Mouse (Mus musculus) heart, embryonic 15.5 days (tissue): Measurements from ENCODE around the gene Gm42372. TPM values are rescaled to one million over a fixed set of nuclear protein-coding genes. Genes with fewer than 3 reads are reported as not detected.

Source experiments
- ATAC-seq: fragments of 200-750 bp; cut with Nextera tagmentation; replicated peaks from 2 replicates; pipeline ENCODE4 v1.8.0; 2017; ENCODE audit warnings: low read depth, moderate TSS enrichment; ENCODE audit not compliant: insufficient number of reproducible peaks, insufficient read depth, low FRiP score
- H3K27ac ChIP-seq: fragments of 300-500 bp; sonication (generic); 2 replicates; pipeline ENCODE4 v1.5.1; 2015; ENCODE audit warnings: mild to moderate bottlenecking, inconsistent platforms
- H3K27me3 ChIP-seq: fragments of 300-500 bp; sonication (generic); 2 replicates; pipeline ENCODE4 v1.6.1; 2015; ENCODE audit warnings: inconsistent platforms
- H3K36me3 ChIP-seq: fragments of 300-500 bp; sonication (generic); 2 replicates; pipeline ENCODE4 v1.6.1; 2015; ENCODE audit warnings: mild to moderate bottlenecking, inconsistent platforms
- H3K4me1 ChIP-seq: fragments of 300-500 bp; sonication (generic); replicated peaks from 2 replicates; pipeline ENCODE4 v1.6.1; 2015; ENCODE audit warnings: inconsistent platforms
- H3K4me2 ChIP-seq: fragments of 300-500 bp; sonication (generic); 2 replicates; pipeline ENCODE4 v1.6.1; 2015; ENCODE audit warnings: inconsistent platforms, mild to moderate bottlenecking, moderate library complexity
- H3K4me3 ChIP-seq: fragments of 300-500 bp; sonication (generic); 2 replicates; pipeline ENCODE4 v1.5.1; 2015; ENCODE audit warnings: mild to moderate bottlenecking, inconsistent platforms
- H3K9ac ChIP-seq: fragments of 300-500 bp; sonication (generic); 2 replicates; pipeline ENCODE4 v1.6.1; 2015; ENCODE audit warnings: mild to moderate bottlenecking, inconsistent platforms
- H3K9me3 ChIP-seq: fragments of 300-500 bp; sonication (generic); replicated peaks from 2 replicates; pipeline ENCODE4 v1.6.1; 2016; ENCODE audit warnings: inconsistent platforms
- WGBS: fragments of 180-500 bp; shearing (Covaris S2); methylation state at CpG from one replicate; pipeline ENCODE4 v1.1.7; 2015; ENCODE audit warnings: mixed read lengths; 5-methylcytosine and 5-hydroxymethylcytosine counted together
- polyA plus RNA-seq: library from polyadenylated mRNA; unstranded; fragments of >200 nt; fragmentation: Nextera tagmentation; extraction: Ambion mirVana; gene quantifications from 2 replicates; pipeline ENCODE4 v1.2.1, GENCODE M21; 2015

The Gm42372 gene
- polyA plus RNA-seq, 1 experiment from 2014 or later = 0.05 TPM

- Histone ChIP-seq H3K36me3 (peaks cover 16% of the 10 kb centered on the region), H3K4me3 (peak overlapping the region; percentile 67), H3K27ac (peak overlapping the region; percentile 92), H3K27me3 (no peaks in the 10 kb centered on the region), H3K9me3 (no peaks in the 10 kb centered on the region), H3K4me2 (peak overlapping the region; percentile 83), H3K9ac (peak overlapping the region; percentile 82), H3K4me1 (peaks cover 74% of the 10 kb centered on the region)
- ATAC-seq = peak; percentile 93
- under 1% methylated on average over 27 of the region's 27 CpGs for WGBS
Observed at GRCm38 (mm10) chr7:16993651-16994399, 10.9 kb downstream of the Gm42372 start.

GRCm38 (mm10) chr7:16994400-16994799 is 11.5 kb downstream of the Gm42372 start:
- peak overlapping the region; percentile 83 for H3K4me2 ChIP-seq
- H3K9ac ChIP-seq = peak overlapping the region; percentile 82
- no peak for ATAC-seq
- peak overlapping the region; percentile 92 for H3K27ac ChIP-seq
- peaks cover 19% of the 10 kb centered on the region for H3K36me3 ChIP-seq
- whole genome bisulfite sequencing = 3% methylated on average over 20 of the region's 20 CpGs
- peak overlapping the region; percentile 67 for H3K4me3 ChIP-seq
- no peaks in the 10 kb centered on the region for H3K9me3 ChIP-seq
- H3K4me1 ChIP-seq = peaks cover 78% of the 10 kb centered on the region
- no peaks in the 10 kb centered on the region for H3K27me3 ChIP-seq

GRCm38 (mm10) chr7:16995345-16995744 is 12.5 kb downstream of the Gm42372 start:
- peak overlapping the region; percentile 92 for H3K27ac ChIP-seq
- no peak for ATAC-seq
- H3K9ac ChIP-seq = peak overlapping the region; percentile 82
- H3K4me1 ChIP-seq = peaks cover 72% of the 10 kb centered on the region
- WGBS = 74% methylated on average over 4 of the region's 4 CpGs
- H3K9me3 ChIP-seq = no peaks in the 10 kb centered on the region
- H3K4me3 ChIP-seq = peak overlapping the region; percentile 67
- peak overlapping the region; percentile 83 for H3K4me2 ChIP-seq
- no peaks in the 10 kb centered on the region for H3K27me3 ChIP-seq
- peaks cover 23% of the 10 kb centered on the region for H3K36me3 ChIP-seq

GRCm38 (mm10) chr7:16999233-16999632 is 16.3 kb downstream of the Gm42372 start:
- 48% methylated on average over 4 of the region's 4 CpGs for WGBS
- Histone ChIP-seq H3K9me3 (no peaks in the 10 kb centered on the region), H3K4me2 (no peak overlapping the region), H3K4me1 (peaks cover 53% of the 10 kb centered on the region), H3K4me3 (no peak overlapping the region), H3K9ac (no peak overlapping the region), H3K36me3 (peaks cover 39% of the 10 kb centered on the region), H3K27ac (peak overlapping the region; percentile 66), H3K27me3 (no peaks in the 10 kb centered on the region)
- 0 out of 2 replicates have a peak, but pooled peaks have one; percentile 4 for ATAC-seq

GRCm38 (mm10) chr7:16999650-17000049 is 16.8 kb downstream of the Gm42372 start:
- Histone ChIP-seq H3K4me2 (no peak overlapping the region), H3K4me1 (peaks cover 52% of the 10 kb centered on the region), H3K27me3 (no peaks in the 10 kb centered on the region), H3K4me3 (no peak overlapping the region), H3K9me3 (no peaks in the 10 kb centered on the region), H3K27ac (peak overlapping the region; percentile 66), H3K9ac (no peak overlapping the region), H3K36me3 (peaks cover 43% of the 10 kb centered on the region)
- 28% methylated on average over 4 of the region's 4 CpGs for WGBS
- no peak for ATAC-seq

- WGBS = 9% methylated on average over 7 of the region's 7 CpGs
- H3K9ac ChIP-seq = no peak overlapping the region
- H3K4me1 ChIP-seq = peaks cover 23% of the 10 kb centered on the region
- peaks cover 66% of the 10 kb centered on the region for H3K36me3 ChIP-seq
- H3K27me3 ChIP-seq = no peaks in the 10 kb centered on the region
- H3K4me3 ChIP-seq = no peak overlapping the region
- ATAC-seq = peak; percentile 43; the same call in 1 of the 2 replicates
- H3K27ac ChIP-seq = peak overlapping the region; percentile 22; the same call in 1 of the 2 replicates
- H3K4me2 ChIP-seq = no peak overlapping the region
- no peaks in the 10 kb centered on the region for H3K9me3 ChIP-seq
Observed at GRCm38 (mm10) chr7:17002375-17003195, 19.7 kb downstream of the Gm42372 start.

GRCm38 (mm10) chr7:17003230-17003960 is 20.5 kb downstream of the Gm42372 start:
- WGBS = 79% methylated on average over 7 of the region's 7 CpGs
- Histone ChIP-seq H3K36me3 (peaks cover 65% of the 10 kb centered on the region), H3K9me3 (no peaks in the 10 kb centered on the region), H3K27me3 (no peaks in the 10 kb centered on the region), H3K4me1 (peaks cover 15% of the 10 kb centered on the region), H3K9ac (no peak overlapping the region), H3K4me2 (no peak overlapping the region), H3K4me3 (no peak overlapping the region), H3K27ac (peak overlapping the region; percentile 22; the same call in 1 of the 2 replicates)
- no peak for ATAC-seq

- no peak overlapping the region for H3K4me3 ChIP-seq
- WGBS = 81% methylated on average over 7 of the region's 7 CpGs
- H3K27me3 ChIP-seq = no peaks in the 10 kb centered on the region
- no peak overlapping the region for H3K27ac ChIP-seq
- no peak for ATAC-seq
- peaks cover 6% of the 10 kb centered on the region; the same call in 1 of the 2 replicates for H3K4me1 ChIP-seq
- H3K4me2 ChIP-seq = no peak overlapping the region
- H3K9me3 ChIP-seq = no peaks in the 10 kb centered on the region
- no peak overlapping the region for H3K9ac ChIP-seq
- peaks cover 68% of the 10 kb centered on the region for H3K36me3 ChIP-seq
Observed at GRCm38 (mm10) chr7:17004716-17005115, 21.8 kb downstream of the Gm42372 start.

GRCm38 (mm10) chr7:17007300-17007699 is 24.4 kb downstream of the Gm42372 start:
- Histone ChIP-seq H3K4me2 (no peak overlapping the region), H3K9me3 (no peaks in the 10 kb centered on the region), H3K27me3 (no peaks in the 10 kb centered on the region), H3K9ac (no peak overlapping the region), H3K27ac (no peak overlapping the region), H3K4me1 (peaks cover 6% of the 10 kb centered on the region; the same call in 1 of the 2 replicates), H3K4me3 (no peak overlapping the region), H3K36me3 (peaks cover 80% of the 10 kb centered on the region)
- WGBS = 68% methylated on average over 4 of the region's 4 CpGs
- no peak for ATAC-seq

GRCm38 (mm10) chr7:17009326-17010009 is 26.6 kb downstream of the Gm42372 start:
- Histone ChIP-seq H3K9me3 (no peaks in the 10 kb centered on the region), H3K27ac (no peak overlapping the region), H3K27me3 (no peaks in the 10 kb centered on the region), H3K4me1 (no peaks in the 10 kb centered on the region), H3K4me2 (no peak overlapping the region), H3K36me3 (peaks cover 92% of the 10 kb centered on the region), H3K9ac (no peak overlapping the region), H3K4me3 (no peak overlapping the region)
- WGBS = 89% methylated on average over 16 of the region's 16 CpGs
- no peak for ATAC-seq
